Mouse (Mus musculus): ENCODE measurements around the gene Foxred2.

Foxred2 gene

GRCm38 (mm10) chr15:77913054-77913453 lies 43.5 kb downstream of the Foxred2 start:
- ChIA-PET CTCF (interaction anchor here (0.5 to 1.0 kb wide), 6 partner anchors 9 to 146 kb away, joined by 3 to 7 read pairs (median 4); no protein-coding TSS in a partner anchor), POLR2A (interaction anchor here (0.7 to 11.6 kb wide), 15 partner anchors 10 to 142 kb away, joined by 3 to 269 read pairs (median 4); partner anchors contain the start of genes Eif3d (in 1 of the 4) and Myh9 (in 1 of the 4))

- ChIA-PET CTCF (interaction anchor here (0.5 to 1.0 kb wide), 5 partner anchors 8 to 745 kb away, joined by 3 to 7 read pairs (median 4); no protein-coding TSS in a partner anchor), POLR2A (interaction anchor here in 3 of 4 experiments (0.6 to 11.6 kb wide), 18 partner anchors 10 to 138 kb away, joined by 3 to 269 read pairs (median 4); partner anchors contain the start of gene Myh9 (in 2 of the 3))
Observed at GRCm38 (mm10) chr15:77912585-77912984, 43.9 kb downstream of the Foxred2 start.

GRCm38 (mm10) chr15:77912048-77912447 lies 44.5 kb downstream of the Foxred2 start:
- POLR2A ChIA-PET: interaction anchor here in 3 of 4 experiments (0.6 to 11.6 kb wide), 22 partner anchors 9 to 138 kb away, joined by 3 to 269 read pairs (median 4); partner anchors contain the start of gene Myh9 (in 3 of the 3)
- CTCF ChIA-PET: interaction anchor here in 2 of 4 experiments (0.6 to 2.9 kb wide), 3 partner anchors 98 to 744 kb away, joined by 3 to 9 read pairs (median 4); no protein-coding TSS in a partner anchor

- ChIA-PET POLR2A (interaction anchor here (0.6 to 11.6 kb wide), 45 partner anchors 8 to 497 kb away, joined by 3 to 269 read pairs (median 4); partner anchors contain the start of genes Myh9 (in 3 of the 4) and Txn2 (in 2 of the 4)), CTCF (interaction anchor here (0.6 to 2.9 kb wide), 19 partner anchors 35 to 328 kb away, joined by 3 to 15 read pairs (median 4); partner anchors contain the start of gene Apol8 (in 2 of the 4))
Observed at GRCm38 (mm10) chr15:77911065-77911464, 45.5 kb downstream of the Foxred2 start.

GRCm38 (mm10) chr15:77907646-77908518 lies 48.6 kb downstream of the Foxred2 start:
- ChIA-PET POLR2A (interaction anchor here (0.5 to 11.6 kb wide), 75 partner anchors 9 to 1537 kb away, joined by 3 to 269 read pairs (median 5); partner anchors contain the start of genes Myh9 (in 3 of the 4), Eif3d (in 2 of the 4) and Txn2 (in 1 of the 4)), CTCF (interaction anchor here (0.7 to 3.2 kb wide), 15 partner anchors 8 to 572 kb away, joined by 3 to 24 read pairs (median 4); no protein-coding TSS in a partner anchor)

GRCm38 (mm10) chr15:77906545-77906944 lies 50.0 kb downstream of the Foxred2 start:
- ChIA-PET POLR2A (interaction anchor here (0.7 to 11.6 kb wide), 47 partner anchors 9 to 166 kb away, joined by 3 to 269 read pairs (median 5); partner anchors contain the start of genes Myh9 (in 3 of the 4), Eif3d (in 2 of the 4) and Txn2 (in 1 of the 4)), CTCF (interaction anchor here (0.6 to 3.2 kb wide), 11 partner anchors 10 to 570 kb away, joined by 3 to 24 read pairs (median 3); no protein-coding TSS in a partner anchor)

- ChIA-PET CTCF (interaction anchor here (0.6 to 3.2 kb wide), 14 partner anchors 11 to 1157 kb away, joined by 3 to 24 read pairs (median 3); partner anchors contain the start of gene Apol8 (in 1 of the 4)), POLR2A (interaction anchor here (0.6 to 11.6 kb wide), 54 partner anchors 10 to 148 kb away, joined by 3 to 269 read pairs (median 4); partner anchors contain the start of genes Myh9 (in 3 of the 4), Eif3d (in 1 of the 4), Foxred2 (in 1 of the 4) and Txn2 (in 1 of the 4))
Observed at GRCm38 (mm10) chr15:77906081-77906480, 50.4 kb downstream of the Foxred2 start.

GRCm38 (mm10) chr15:77905275-77905970 lies 51.1 kb downstream of the Foxred2 start:
- ChIA-PET POLR2A (interaction anchor here in 3 of 4 experiments (0.6 to 11.6 kb wide), 52 partner anchors 11 to 147 kb away, joined by 3 to 269 read pairs (median 4); partner anchors contain the start of genes Myh9 (in 3 of the 3), Eif3d (in 1 of the 3), Foxred2 (in 1 of the 3) and Txn2 (in 1 of the 3)), CTCF (interaction anchor here in 3 of 4 experiments (0.6 to 3.2 kb wide), 11 partner anchors 11 to 1158 kb away, joined by 3 to 24 read pairs (median 4); partner anchors contain the start of gene Apol8 (in 1 of the 3))

- POLR2A ChIA-PET: interaction anchor here in 3 of 4 experiments (0.6 to 11.6 kb wide), 29 partner anchors 10 to 1025 kb away, joined by 3 to 269 read pairs (median 5); partner anchors contain the start of gene Myh9 (in 1 of the 3)
- CTCF ChIA-PET: interaction anchor here in 3 of 4 experiments (0.6 to 1.4 kb wide), 4 partner anchors 8 to 129 kb away, joined by 4 to 7 read pairs (median 4); no protein-coding TSS in a partner anchor
Observed at GRCm38 (mm10) chr15:77904363-77904892, 52.1 kb downstream of the Foxred2 start.

- CTCF ChIA-PET: interaction anchor here in 1 of 4 experiments (0.6 kb wide), 1 partner anchor 121 kb away, joined by 3 read pairs; no protein-coding TSS in a partner anchor
- POLR2A ChIA-PET: interaction anchor here in 3 of 4 experiments (0.6 to 11.6 kb wide), 21 partner anchors 8 to 136 kb away, joined by 3 to 269 read pairs (median 4); partner anchors contain the start of gene Myh9 (in 1 of the 3)
Observed at GRCm38 (mm10) chr15:77903176-77903575, 53.3 kb downstream of the Foxred2 start.

- CTCF ChIA-PET: interaction anchor here in 3 of 4 experiments (0.6 to 0.7 kb wide), 4 partner anchors 20 to 58 kb away, joined by 4 to 8 read pairs (median 6); no protein-coding TSS in a partner anchor
- POLR2A ChIA-PET: interaction anchor here in 3 of 4 experiments (0.7 to 16.1 kb wide), 12 partner anchors 9 to 80 kb away, joined by 3 to 344 read pairs (median 4); partner anchors contain the start of genes Eif3d (in 1 of the 3) and Myh9 (in 1 of the 3)
Observed at GRCm38 (mm10) chr15:77894926-77895325, 61.6 kb downstream of the Foxred2 start.

- POLR2A ChIA-PET: interaction anchor here in 3 of 4 experiments (0.7 to 16.1 kb wide), 13 partner anchors 10 to 109 kb away, joined by 3 to 344 read pairs (median 3); partner anchors contain the start of gene Myh9 (in 1 of the 3)
- CTCF ChIA-PET: interaction anchor here in 1 of 4 experiments (1.5 kb wide), 1 partner anchor 24 kb away, joined by 4 read pairs; no protein-coding TSS in a partner anchor
Observed at GRCm38 (mm10) chr15:77893292-77893691, 63.2 kb downstream of the Foxred2 start.

- CTCF ChIA-PET: interaction anchor here in 1 of 4 experiments (0.8 to 1.5 kb wide), 2 partner anchors 25 to 688 kb away, joined by 3 to 4 read pairs; no protein-coding TSS in a partner anchor
- POLR2A ChIA-PET: interaction anchor here in 3 of 4 experiments (0.5 to 16.1 kb wide), 11 partner anchors 11 to 108 kb away, joined by 3 to 344 read pairs (median 3); no protein-coding TSS in a partner anchor
Observed at GRCm38 (mm10) chr15:77892420-77892819, 64.1 kb downstream of the Foxred2 start.

GRCm38 (mm10) chr15:77891766-77892165 lies 64.8 kb downstream of the Foxred2 start:
- ChIA-PET CTCF (interaction anchor here in 1 of 4 experiments (1.5 kb wide), 1 partner anchor 26 kb away, joined by 4 read pairs; no protein-coding TSS in a partner anchor), POLR2A (interaction anchor here in 3 of 4 experiments (0.5 to 16.1 kb wide), 6 partner anchors 9 to 22 kb away, joined by 3 to 344 read pairs (median 71); no protein-coding TSS in a partner anchor)
